Mouse (Mus musculus) forebrain, postnatal 0 days (tissue): ENCODE measurements around the gene Zfp277. TPM values are rescaled to one million over a fixed set of nuclear protein-coding genes. Genes with fewer than 3 reads are reported as not detected.

Source experiments
- ATAC-seq: fragments of 200-750 bp; cut with Nextera tagmentation; 2 replicates; pipeline ENCODE4 v1.8.0; 2017; ENCODE audit warnings: mild to moderate bottlenecking, moderate library complexity
- DNase-seq: peaks from one replicate; pipeline ENCODE4 v3.0.0-alpha.2; 2015
- H3K27ac ChIP-seq: fragments of 300-500 bp; sonication (generic); 2 replicates; pipeline ENCODE4 v1.5.1; 2014; ENCODE audit warnings: low read depth, mild to moderate bottlenecking, antibody characterized with exemption, low read length, moderate library complexity, mixed read lengths
- H3K27me3 ChIP-seq: fragments of 300-500 bp; sonication (generic); 2 replicates; pipeline ENCODE4 v1.6.1; 2014; ENCODE audit warnings: mild to moderate bottlenecking, low read length, mixed read lengths; ENCODE audit not compliant: insufficient read depth
- H3K36me3 ChIP-seq: fragments of 300-500 bp; sonication (generic); 2 replicates; pipeline ENCODE4 v1.6.1; 2014; ENCODE audit warnings: mild to moderate bottlenecking, moderate library complexity; ENCODE audit not compliant: insufficient read depth
- H3K4me1 ChIP-seq: fragments of 300-500 bp; sonication (generic); 2 replicates; pipeline ENCODE4 v1.6.1; 2014; ENCODE audit warnings: antibody characterized with exemption; ENCODE audit not compliant: insufficient read depth
- H3K4me2 ChIP-seq: fragments of 300-500 bp; sonication (generic); 2 replicates; pipeline ENCODE4 v1.6.1; 2014; ENCODE audit warnings: low read depth, mild to moderate bottlenecking, moderate library complexity
- H3K4me3 ChIP-seq: fragments of 300-500 bp; sonication (generic); 2 replicates; pipeline ENCODE4 v1.5.1; 2014; ENCODE audit warnings: low read depth, low read length, mixed read lengths
- H3K9ac ChIP-seq: fragments of 300-500 bp; sonication (generic); 2 replicates; pipeline ENCODE4 v1.6.1; 2014; ENCODE audit warnings: mild to moderate bottlenecking
- H3K9me3 ChIP-seq: fragments of 300-500 bp; sonication (generic); 2 replicates; pipeline ENCODE4 v1.6.1; 2016; ENCODE audit warnings: low read length
- CTCF ChIP-seq: sonication (generic); IDR thresholded peaks from 2 replicates; pipeline ENCODE4 v1.5.1; 2016; ENCODE audit warnings: antibody characterized with exemption, control low read depth, low read depth
- WGBS: fragments of 180-500 bp; shearing (Covaris S2); extraction: QIAGEN DNeasy Blood & Tissue Kit; methylation state at CpG from one replicate; pipeline ENCODE4 v1.1.7; 2014; 5-methylcytosine and 5-hydroxymethylcytosine counted together
- polyA plus RNA-seq: library from polyadenylated mRNA; unstranded; fragments of >200 nt; fragmentation: Nextera tagmentation; extraction: Ambion mirVana; gene quantifications from 2 replicates; pipeline ENCODE4 v1.2.1, GENCODE M21; 2015
- total RNA-seq: library from RNA; depleted of rRNA; stranded (reverse); fragments of >200 nt; gene quantifications from 2 replicates; pipeline ENCODE4 v1.2.3, GENCODE M21; 2014

The Zfp277 gene
- total and polyA plus RNA-seq, 2 experiments from 2014 or later, result 30.7 to 31.8 TPM

- Histone ChIP-seq H3K4me1 (0 out of 2 replicates have a peak, but pooled peaks cover 6% of the 10 kb centered on the region), H3K27me3 (no peaks in the 10 kb centered on the region), H3K9ac (no peak overlapping the region), H3K9me3 (no peaks in the 10 kb centered on the region), H3K4me3 (no peak overlapping the region), H3K36me3 (no peaks in the 10 kb centered on the region), H3K27ac (no peak overlapping the region), H3K4me2 (no peak overlapping the region)
- no peak for TF ChIP-seq CTCF
- no peak for DNase-seq
- WGBS, result 79% methylated on average over 3 of the region's 3 CpGs
- ATAC-seq, result no peak
Measured at GRCm38 (mm10) chr12:40458977-40459376, 13.3 kb upstream of the Zfp277 start.

GRCm38 (mm10) chr12:40456517-40456916 lies 10.8 kb upstream of the Zfp277 start:
- WGBS, result 91% methylated on average over 2 of the region's 2 CpGs
- H3K4me1 ChIP-seq, result no peaks in the 10 kb centered on the region
- DNase-seq (no peak), ATAC-seq (no peak)
- H3K36me3 ChIP-seq, result no peaks in the 10 kb centered on the region
- H3K27ac ChIP-seq, result no peak overlapping the region
- no peak overlapping the region for H3K4me3 ChIP-seq
- no peak for TF ChIP-seq CTCF
- H3K9ac ChIP-seq, result no peak overlapping the region
- no peaks in the 10 kb centered on the region for H3K27me3 ChIP-seq
- H3K4me2 ChIP-seq, result no peak overlapping the region
- H3K9me3 ChIP-seq, result no peaks in the 10 kb centered on the region

- H3K27me3 ChIP-seq, result no peaks in the 10 kb centered on the region
Measured at GRCm38 (mm10) chr12:40449119-40449795, 3.6 kb upstream of the Zfp277 start.

GRCm38 (mm10) chr12:40447561-40448355 lies 2.1 kb upstream of the Zfp277 start:
- H3K4me1 ChIP-seq, result peaks cover 12% of the 10 kb centered on the region; the same call in 1 of the 2 replicates
- H3K9me3 ChIP-seq, result no peaks in the 10 kb centered on the region
- H3K27me3 ChIP-seq, result no peaks in the 10 kb centered on the region
- no peak for DNase-seq
- ATAC-seq, result no peak
- peak overlapping the region; percentile 66 for H3K9ac ChIP-seq
- 20% methylated on average over 10 of the region's 10 CpGs for WGBS
- no peaks in the 10 kb centered on the region for H3K36me3 ChIP-seq
- peak overlapping the region; percentile 77 for H3K4me2 ChIP-seq
- H3K27ac ChIP-seq, result no peak overlapping the region
- H3K4me3 ChIP-seq, result peak overlapping the region; percentile 93
- no peak for TF ChIP-seq CTCF

More at GRCm38 (mm10) chr12:40449119-40449795, 3.6 kb upstream of the Zfp277 start:
- ATAC-seq (no peak), DNase-seq (no peak)
- H3K4me2 ChIP-seq, result no peak overlapping the region
- no peak for TF ChIP-seq CTCF
- no peaks in the 10 kb centered on the region for H3K9me3 ChIP-seq
- H3K9ac ChIP-seq, result no peak overlapping the region
- H3K4me3 ChIP-seq, result no peak overlapping the region
- H3K4me1 ChIP-seq, result peaks cover 12% of the 10 kb centered on the region; the same call in 1 of the 2 replicates
- WGBS, result 84% methylated on average over 9 of the region's 9 CpGs
- no peaks in the 10 kb centered on the region for H3K36me3 ChIP-seq
- no peak overlapping the region for H3K27ac ChIP-seq

GRCm38 (mm10) chr12:40446450-40447381 lies 1.0 kb upstream of the Zfp277 start:
- H3K27me3 ChIP-seq, result no peaks in the 10 kb centered on the region
- H3K9me3 ChIP-seq, result no peaks in the 10 kb centered on the region
- peak; percentile 56 for DNase-seq
- H3K36me3 ChIP-seq, result no peaks in the 10 kb centered on the region
- H3K4me3 ChIP-seq, result peak overlapping the region; percentile 93
- H3K4me1 ChIP-seq, result peaks cover 12% of the 10 kb centered on the region; the same call in 1 of the 2 replicates
- peak; percentile 3 for ATAC-seq
- TF ChIP-seq CTCF, result no peak; the same call in none of the 2 replicates
- H3K27ac ChIP-seq, result peak overlapping the region; percentile 90
- peak overlapping the region; percentile 66 for H3K9ac ChIP-seq
- H3K4me2 ChIP-seq, result peak overlapping the region; percentile 77
- WGBS, result under 1% methylated on average over 44 of the region's 44 CpGs

- Histone ChIP-seq H3K4me2 (peak overlapping the region; percentile 63), H3K27me3 (no peaks in the 10 kb centered on the region), H3K9ac (peak overlapping the region; percentile 68), H3K27ac (no peak overlapping the region), H3K4me3 (peak overlapping the region; percentile 93), H3K36me3 (no peaks in the 10 kb centered on the region), H3K4me1 (peaks cover 12% of the 10 kb centered on the region; the same call in 1 of the 2 replicates), H3K9me3 (no peaks in the 10 kb centered on the region)
- ATAC-seq, result peak; percentile 8
- 2% methylated on average over 16 of the region's 16 CpGs for WGBS
- DNase-seq, result no peak
- no peak for TF ChIP-seq CTCF
Measured at GRCm38 (mm10) chr12:40445206-40445605, 496 bp downstream of the Zfp277 start.
